Mouse (Mus musculus) spleen, postnatal 36 days (tissue): ENCODE data around the gene Adh6a.
"Not testable (repeated sequence)": the region's sequence is repeated elsewhere in the genome, so short reads cannot be mapped to it uniquely, and the experiment has no call there.

Source experiments
- DNase-seq, 2 experiments: peaks; one replicate each; pipeline ENCODE4 v3.0.0; 2022; ENCODE audit warnings: low spot score in 2 of 2, mixed read lengths in 1 of 2

Gene Adh6a

GRCm38 (mm10) chr3:138325001-138325400, 11.9 kb downstream of the Adh6a start:
- DNase-seq, result no peak

GRCm38 (mm10) chr3:138325466-138325865, 12.4 kb downstream of the Adh6a start:
- DNase-seq, result no peak

- no peak for DNase-seq
Measured at GRCm38 (mm10) chr3:138333910-138334309, 20.8 kb downstream of the Adh6a start.

- DNase-seq, result no peak
Measured at GRCm38 (mm10) chr3:138334320-138334719, 21.2 kb downstream of the Adh6a start.

- no peak for DNase-seq
Measured at GRCm38 (mm10) chr3:138335566-138335965, 22.5 kb downstream of the Adh6a start.

GRCm38 (mm10) chr3:138336104-138336754, 23.1 kb downstream of the Adh6a start:
- DNase-seq, result no peak

GRCm38 (mm10) chr3:138341471-138341870, 28.4 kb downstream of the Adh6a start, which contains the start of gene Adh6b:
Gene Adh6b, plus strand, starts transcription at chr3:138341775.
- no peak for DNase-seq

- no peak for DNase-seq
Measured at GRCm38 (mm10) chr3:138347041-138347440, 34.0 kb downstream of the Adh6a start.

GRCm38 (mm10) chr3:138352012-138352809, 39.1 kb downstream of the Adh6a start:
- no peak for DNase-seq

GRCm38 (mm10) chr3:138358856-138359255, 45.8 kb downstream of the Adh6a start:
- no peak for DNase-seq

- DNase-seq, result no peak
Measured at GRCm38 (mm10) chr3:138360721-138361120, 47.6 kb downstream of the Adh6a start.

GRCm38 (mm10) chr3:138362920-138363319, 49.8 kb downstream of the Adh6a start:
- no peak for DNase-seq

GRCm38 (mm10) chr3:138366181-138366580, 53.1 kb downstream of the Adh6a start:
- DNase-seq, result no peak

GRCm38 (mm10) chr3:138369546-138369945, 56.5 kb downstream of the Adh6a start:
- no peak for DNase-seq

GRCm38 (mm10) chr3:138370289-138370688, 57.2 kb downstream of the Adh6a start:
- not testable (repeated sequence) for DNase-seq

- no peak for DNase-seq
Measured at GRCm38 (mm10) chr3:138373920-138374319, 60.8 kb downstream of the Adh6a start.

GRCm38 (mm10) chr3:138375148-138375547, 62.1 kb downstream of the Adh6a start:
- DNase-seq, result no peak
